Mouse (Mus musculus) gastrocnemius, postnatal 14 days (tissue): ENCODE data around the gene Sh2d6. TPM values are rescaled to one million over a fixed set of nuclear protein-coding genes. Genes with fewer than 3 reads are reported as not detected.
A peak's percentile ranks its signal among the peaks of the same experiment; 100 is the strongest.

Source experiments
- DNase-seq: peaks from one replicate; pipeline ENCODE4 v3.0.0; 2021; ENCODE audit warnings: mixed read lengths
- intact Hi-C: fragments of 180-260 bp; cut with DNase I; formaldehyde crosslinking; loops from one replicate; pipeline ENCODE4 v1.15.1; 2025; ENCODE audit warnings: low total_unique reads
- total RNA-seq, 2 experiments: library from RNA; stranded (reverse); gene quantifications; 2 replicates each; pipeline ENCODE4 v1.2.3; 2021

Sh2d6 gene
- total RNA-seq, 2 experiments from 2014 or later = 0.78 to 0.98 TPM

DNA sequence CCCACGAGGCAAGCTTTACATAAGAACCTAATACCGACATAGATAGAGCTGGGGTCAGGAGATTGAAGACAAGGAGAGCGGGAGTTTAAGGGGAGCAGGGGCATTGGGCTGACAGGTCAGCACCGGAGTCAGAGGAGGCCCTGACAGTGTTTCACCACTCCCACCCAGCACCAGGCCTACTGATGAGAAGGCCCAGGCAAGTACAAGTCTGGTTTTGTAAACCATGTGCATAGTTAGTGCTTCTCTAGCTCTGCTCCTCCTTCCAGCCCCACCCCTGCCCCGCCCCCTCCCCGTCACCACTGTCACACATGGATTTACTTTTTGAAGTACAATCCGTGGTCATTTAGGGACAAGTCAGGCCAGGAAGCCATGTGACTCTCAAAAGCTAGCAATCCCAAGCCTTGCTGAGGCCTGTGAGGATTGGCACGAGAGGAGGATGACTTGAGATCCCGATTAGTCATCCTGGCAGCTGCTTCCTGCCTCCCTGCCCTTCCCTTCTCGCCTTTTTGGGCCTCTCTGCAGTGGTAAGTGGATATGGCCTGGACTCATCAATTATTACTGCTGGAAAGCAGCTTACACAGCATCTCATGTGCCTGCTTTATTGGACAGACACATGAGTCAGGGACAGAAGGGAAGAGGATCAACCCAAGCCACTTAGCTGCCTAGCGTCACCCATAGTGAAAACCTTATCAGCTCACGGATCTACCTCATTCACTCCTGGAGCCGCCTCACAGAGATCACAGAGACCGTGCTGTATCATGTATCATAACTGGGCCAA, 48.1 kb downstream of the Sh2d6 start:
- intact Hi-C loops = no loop called here
- peak; percentile 81 for DNase-seq

DNA sequence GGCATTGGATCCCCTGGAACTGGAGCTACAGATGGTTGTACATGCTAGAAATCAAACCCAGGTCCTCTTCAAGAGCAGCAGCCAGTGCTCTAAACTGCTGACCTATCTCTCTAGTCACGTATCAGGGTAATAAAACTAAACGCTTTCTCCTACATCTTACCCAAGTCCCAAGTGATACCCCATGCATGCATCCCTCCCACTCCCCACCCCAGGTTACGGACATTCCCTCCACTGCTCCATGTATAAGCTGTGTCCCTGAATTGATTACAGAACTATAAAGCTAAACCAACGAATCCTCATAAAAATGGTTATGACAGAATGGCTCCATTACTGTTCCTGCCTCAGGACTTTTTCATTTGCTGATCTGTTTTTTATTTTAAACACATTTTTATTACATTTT, 55.3 kb downstream of the Sh2d6 start:
- no peak for DNase-seq
- intact Hi-C loops = no loop called here

DNA sequence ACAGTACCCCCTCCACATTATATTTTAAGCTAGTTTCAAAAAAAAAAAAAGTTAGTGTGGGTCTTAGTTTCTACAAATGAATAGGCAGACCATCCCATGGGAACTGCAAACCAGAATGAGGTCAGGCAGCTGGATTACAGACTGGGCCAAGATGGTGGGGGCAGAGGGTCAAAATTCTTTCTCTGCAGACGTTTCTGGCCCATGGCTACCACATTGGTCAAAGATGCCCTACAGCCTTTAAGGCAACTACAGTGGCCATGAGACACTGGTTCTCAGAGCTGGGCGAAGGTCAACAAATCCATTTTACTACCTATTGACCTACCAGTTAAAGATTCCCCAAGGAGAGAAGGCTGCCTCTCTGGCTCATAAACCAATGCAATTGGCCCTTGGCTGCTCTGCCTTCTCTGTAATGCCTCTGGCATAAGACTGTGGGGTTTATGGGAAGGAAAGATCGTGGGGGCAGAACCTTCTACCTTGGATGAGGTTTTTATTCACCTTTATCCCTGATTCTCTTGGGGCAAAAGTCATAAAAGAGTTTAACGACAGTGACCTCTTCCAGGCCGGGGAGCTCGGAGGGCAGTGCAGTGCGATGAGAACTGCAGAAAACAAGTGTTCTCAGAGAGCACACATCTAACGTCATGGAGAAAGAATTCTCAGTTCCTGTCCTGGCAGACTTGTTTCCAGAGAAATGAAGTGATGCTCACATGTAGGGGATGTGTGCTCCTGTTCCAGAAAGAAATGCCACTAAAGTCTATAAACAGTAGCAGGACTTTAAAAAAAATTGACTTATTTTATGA, 55.9 kb downstream of the Sh2d6 start:
- DNase-seq = peak; percentile 41
- intact Hi-C loops = no loop called here

Other genes starting within 250 kb of the Sh2d6 start
- not detected for gene Sftpb, start 217.1 kb downstream of the Sh2d6 start, total RNA-seq
- gene Usp39, start 176.5 kb downstream of the Sh2d6 start, total RNA-seq = 10 to 100 TPM; 16.7 to 17.2 TPM
- gene 0610030E20Rik, start 174.4 kb downstream of the Sh2d6 start, total RNA-seq = 10 to 100 TPM; 11.4 TPM
- 10 to 100 TPM in 1 of 2 experiments, 1 to 10 TPM in 1; 9.1 to 12.5 TPM for gene Tmem150a, start 166.3 kb downstream of the Sh2d6 start, total RNA-seq
- gene Rnf181, start 154.8 kb downstream of the Sh2d6 start, total RNA-seq = 10 to 100 TPM; 31.2 to 31.7 TPM
- 10 to 100 TPM; 60.9 to 79.6 TPM for gene Vamp5, start 141.2 kb downstream of the Sh2d6 start, total RNA-seq
- gene Vamp8, start 131.0 kb downstream of the Sh2d6 start, total RNA-seq = 10 to 100 TPM; 51.8 to 52.7 TPM
- 10 to 100 TPM; 15.0 to 15.5 TPM for gene Ggcx, start 107.4 kb downstream of the Sh2d6 start, total RNA-seq
- gene Mat2a, start 82.1 kb downstream of the Sh2d6 start, total RNA-seq = 100 to 1,000 TPM; 202 to 277 TPM
- 10 to 100 TPM; 11.5 to 15.4 TPM for gene Capg, start 22.7 kb upstream of the Sh2d6 start, total RNA-seq
- gene Elmod3, start 76.7 kb upstream of the Sh2d6 start, total RNA-seq = 1 to 10 TPM; 4.7 to 8.6 TPM
- 10 to 100 TPM; 40.8 to 46.7 TPM for gene Retsat, start 76.8 kb upstream of the Sh2d6 start, total RNA-seq
- gene Tgoln1, start 95.3 kb upstream of the Sh2d6 start, total RNA-seq = 10 to 100 TPM; 21.6 to 21.7 TPM